ENCODE assay signal across 8 mouse cellular contexts in genomic region chr15:10714409-10715138, GRCm38 (mm10). TPM values are rescaled to one million over a fixed set of nuclear protein-coding genes. Genes with fewer than 3 reads are reported as not detected.
DNase-seq lines count a peak whose midpoint lies in the region; ATAC-seq and TF ChIP-seq lines count a peak whose summit lies in the region.

TSS of gene Rai14 (minus strand) at chr15:10714624.

- H3K4me2 ChIP-seq in forebrain, postnatal 0 days (ENCODE audit: low read depth), result peak within 1 kb of the TSS; percentile 99
- H3K4me2 ChIP-seq in lung, postnatal 0 days (replicated peaks; ENCODE audit: low read depth, low read length), result peak within 1 kb of the TSS; percentile 74

- no peaks in the 10 kb centered on the region for H3K36me3 ChIP-seq in forebrain, postnatal 0 days (ENCODE audit: insufficient read depth)
- H3K36me3 ChIP-seq in lung, postnatal 0 days (ENCODE audit: insufficient read depth, low read length), result no peaks in the 10 kb centered on the region

- H3K9me3 ChIP-seq in forebrain, postnatal 0 days (ENCODE audit: low read length), result peaks cover 8% of the 10 kb centered on the region
- no peaks in the 10 kb centered on the region for H3K9me3 ChIP-seq in lung, postnatal 0 days (ENCODE audit: low read length)

- peak within 1 kb of the TSS; percentile 57 for H3K27ac ChIP-seq in forebrain, postnatal 0 days (ENCODE audit: low read depth, low read length)
- H3K27ac ChIP-seq in lung, postnatal 0 days (ENCODE audit: low read length), result peak within 1 kb of the TSS; percentile 93

- peak; percentile 66 for ATAC-seq in forebrain, postnatal 0 days
- peak; percentile 87 for ATAC-seq in lung, postnatal 0 days

- peak within 1 kb of the TSS; percentile 75 for H3K4me3 ChIP-seq in forebrain, postnatal 0 days (ENCODE audit: low read depth, low read length)
- H3K4me3 ChIP-seq in lung, postnatal 0 days (ENCODE audit: low read depth, low read length), result peak within 1 kb of the TSS; percentile 81

- no peaks in the 10 kb centered on the region for H3K27me3 ChIP-seq in forebrain, postnatal 0 days (ENCODE audit: insufficient read depth, low read length)
- H3K27me3 ChIP-seq in lung, postnatal 0 days (replicated peaks; ENCODE audit: insufficient read depth, low read length), result no peaks in the 10 kb centered on the region

- H3K4me1 ChIP-seq in forebrain, postnatal 0 days (ENCODE audit: insufficient read depth), result no peaks in the 10 kb centered on the region
- H3K4me1 ChIP-seq in lung, postnatal 0 days (ENCODE audit: insufficient read depth, low read depth, low read length), result peaks cover 7% of the 10 kb centered on the region; the same call in 1 of the 2 replicates

- no peak for TF ChIP-seq EP300 in lung, postnatal 0 days (IDR thresholded peaks at IDR 0.05)

- peak; percentile 24; the same call in 1 of the 2 replicates for TF ChIP-seq CTCF in forebrain, postnatal 0 days (IDR thresholded peaks at IDR 0.05; ENCODE audit: low read depth)
- TF ChIP-seq CTCF in lung, postnatal 0 days (IDR thresholded peaks at IDR 0.05), result peak; percentile 17; the same call in 1 of the 2 replicates

- H3K9ac ChIP-seq in forebrain, postnatal 0 days, result peak within 1 kb of the TSS; percentile 70
- H3K9ac ChIP-seq in lung, postnatal 0 days (replicated peaks; ENCODE audit: low read depth), result peak within 1 kb of the TSS; percentile 93

- intact Hi-C loops in heart, postnatal 36 days (cut with DNase I), result loop anchor here (1.0 to 5.0 kb wide), 5 partner anchors 58 to 227 kb away; partner anchors contain the start of genes Brix1 and Rad1

- WGBS in forebrain, postnatal 0 days, result under 1% methylated on average over 52 of the region's 68 CpGs
- WGBS in lung, postnatal 0 days, result under 1% methylated on average over 45 of the region's 68 CpGs

- DNase-seq in MN1 (ENCODE audit: low spot score), result peak; percentile 47
- peak; percentile 31 to 34 for DNase-seq in cerebellum, adult 18-20 months
- peak; percentile 48 for DNase-seq in forebrain, postnatal 0 days
- peak; percentile 71 to 78 for DNase-seq in heart, postnatal 36 days
- peak; percentile 32 to 52 for DNase-seq in layer of hippocampus, postnatal 10 days (ENCODE audit: low spot score in 2 of 2)
- peak; percentile 92 for DNase-seq in lung, postnatal 0 days (ENCODE audit: low spot score)
- DNase-seq in ovary, postnatal 36 days (ENCODE audit: low spot score), result peak; percentile 86
- DNase-seq in urinary bladder, postnatal 36 days (ENCODE audit: low spot score in 2 of 2), result peak; percentile 79 to 88

RNA-seq across cellular contexts. Expression of gene Rai14, which starts in this region (rescaled TPM):
- total RNA-seq in forebrain, postnatal 0 days (2014; rRNA removed), result 11.7 and 12.7 TPM in 2 replicates
- polyA plus RNA-seq in forebrain, postnatal 0 days (2015; fragmentation: Nextera tagmentation; extraction: Ambion mirVana), result 5.2 and 5.5 TPM in 2 replicates
- total RNA-seq in heart, postnatal 36 days (2021), result 1 to 10 TPM; 3.0 to 4.6 TPM
- 10 to 100 TPM; 10.8 to 12.5 TPM for total RNA-seq in layer of hippocampus, postnatal 10 days (2021)
- 56.0 and 63.0 TPM in 2 replicates for polyA plus RNA-seq in lung, postnatal 0 days (2015; fragmentation: Nextera tagmentation; extraction: Ambion mirVana)

Comparison
In these comparisons a context has a peak if more than half of its experiments do, and no peak if none do; other contexts are left out.
1. Peak in every context shown above with its lines: DNase-seq, ATAC-seq, H3K4me3 ChIP-seq and H3K27ac ChIP-seq.
2. DNase-seq: peak in every context shown above with its lines; median percentile 92 in lung, postnatal 0 days; 86 in ovary, postnatal 36 days; 84 in urinary bladder, postnatal 36 days; 74 in heart, postnatal 36 days; 48 in forebrain, postnatal 0 days; 47 in MN1; 42 in layer of hippocampus, postnatal 10 days; 32 in cerebellum, adult 18-20 months.